Mouse (Mus musculus): ENCODE data around the gene Marc1. TPM values are rescaled to one million over a fixed set of nuclear protein-coding genes. Genes with fewer than 3 reads are reported as not detected.

Gene Marc1
- total RNA-seq (2021), result not detected
- long read RNA-seq, experiment 1, result 0 reads
- long read RNA-seq, experiment 2, result 0 reads

DNA sequence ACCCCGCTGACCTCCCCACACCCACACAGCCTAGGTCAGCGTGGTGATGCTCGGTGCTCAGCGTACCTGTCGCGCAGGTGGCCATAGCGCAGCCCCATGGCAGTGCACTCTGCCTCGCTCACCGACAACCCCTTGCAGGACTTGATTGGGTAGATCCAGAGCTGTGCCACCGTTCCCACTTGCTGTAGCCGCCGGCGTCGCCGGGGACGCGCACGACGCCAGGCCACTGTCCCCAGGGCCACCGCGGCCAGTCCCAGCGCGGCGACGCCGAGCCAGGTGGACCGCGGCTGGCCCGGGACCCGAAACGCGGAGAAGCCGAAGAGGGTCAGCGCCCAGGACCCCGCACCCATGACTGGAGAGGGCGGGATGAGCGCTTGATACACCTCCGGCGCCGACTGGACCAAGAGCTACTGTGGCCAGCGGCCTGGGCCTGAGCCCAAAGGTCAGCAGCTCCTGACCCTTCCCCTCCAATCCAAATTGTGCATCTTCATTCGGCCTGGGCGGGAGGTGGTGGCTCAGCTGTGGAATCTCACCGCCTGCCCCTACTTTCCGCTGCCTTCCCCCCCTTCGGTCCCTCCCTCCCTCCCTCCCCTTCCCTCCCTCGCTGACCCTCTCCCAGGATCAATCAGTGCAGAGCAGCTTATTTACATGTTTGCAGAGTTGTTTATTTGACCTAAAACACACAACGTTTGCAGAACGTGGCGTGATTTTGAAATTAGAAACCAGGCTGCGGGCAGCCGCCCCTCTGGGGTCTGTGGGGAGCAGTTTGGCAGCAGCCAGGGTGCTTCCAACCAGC, at the start of gene Marc1:
Gene Marc1, minus strand, starts transcription at position 534 of the 796 bp plus-strand sequence.
- intact Hi-C loops (cut with DNase I), result no loop called here
- peak in 1 of 2 experiments; percentile 25 for DNase-seq

GRCm38 (mm10) chr1:184860276-184860675, 49.2 kb upstream of the Marc1 start:
- intact Hi-C loops (cut with DNase I), result no loop called here
- peak; percentile 19 to 20 for DNase-seq

DNA sequence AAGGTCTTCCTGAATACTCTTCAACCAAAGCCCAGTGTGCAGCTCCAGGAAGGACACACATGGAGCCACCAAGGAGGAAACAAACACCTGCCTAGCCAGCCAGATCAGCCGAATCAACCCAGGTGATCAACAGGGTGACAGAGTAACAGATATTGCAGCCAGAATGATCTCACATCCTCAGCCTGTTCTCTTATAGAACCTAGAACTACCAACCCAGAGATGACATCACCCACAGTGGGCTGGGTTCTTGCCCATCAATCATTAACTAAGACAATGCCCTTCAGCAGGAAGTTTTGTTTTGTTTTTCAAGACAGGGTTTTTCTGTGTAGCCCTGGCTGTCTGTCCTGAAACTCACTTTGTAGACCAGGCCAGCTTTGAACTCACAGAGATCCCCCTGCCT, 47.1 kb upstream of the Marc1 start:
- intact Hi-C loops (cut with DNase I), result no loop called here
- DNase-seq, result no peak

DNA sequence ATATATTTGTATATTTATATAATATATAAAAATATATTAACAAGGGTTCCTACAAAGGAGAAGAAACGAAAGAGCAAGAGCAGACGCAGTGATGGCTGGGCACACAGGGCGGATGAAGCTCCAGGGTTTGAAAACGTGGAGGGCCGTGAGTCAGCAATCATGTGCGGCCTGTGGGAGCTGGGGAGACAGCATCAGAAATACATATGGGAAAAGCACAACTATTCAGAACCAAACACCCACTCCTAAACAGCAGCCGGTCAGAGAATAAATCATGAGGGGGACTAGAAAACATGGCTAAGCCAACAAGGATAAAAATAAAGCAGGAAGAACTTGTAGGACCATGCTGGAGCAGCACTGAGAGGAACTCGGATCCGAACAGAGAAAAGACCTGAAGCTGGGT, 46.1 kb upstream of the Marc1 start:
- intact Hi-C loops (cut with DNase I), result no loop called here
- no peak for DNase-seq

- DNase-seq, result peak in 1 of 2 experiments; percentile 18
- intact Hi-C loops (cut with DNase I), result loop anchor here (1.0 kb wide), 1 partner anchor 29 kb away; the partner anchor contains the start of gene C130074G19Rik
These were observed 42.8 kb upstream of the Marc1 start for GRCm38 (mm10) chr1:184853922-184854321.

DNA sequence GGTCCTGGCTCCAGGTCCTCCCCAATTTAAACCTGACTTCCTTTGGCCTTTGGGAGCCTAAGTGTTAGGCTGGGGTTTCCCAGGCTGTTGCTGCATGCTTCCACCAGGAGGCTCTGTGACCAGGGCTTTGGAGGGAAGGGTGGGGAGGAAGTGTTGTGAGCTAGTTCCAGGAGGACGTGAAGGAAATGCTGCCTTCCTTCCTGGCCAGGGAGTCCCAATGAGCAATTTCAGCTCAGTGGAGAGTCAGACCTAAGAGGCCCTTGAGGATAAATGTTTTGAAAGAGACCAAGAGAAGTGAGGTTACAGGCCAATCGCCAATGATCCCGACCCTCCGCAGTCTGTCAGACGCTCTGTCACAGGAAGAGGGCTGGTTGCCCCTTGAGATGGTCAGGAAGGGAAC, 42.2 kb upstream of the Marc1 start:
- peak; percentile 79 to 86 for DNase-seq
- intact Hi-C loops (cut with DNase I), result loop anchor here (1.0 kb wide), 1 partner anchor 30 kb away; the partner anchor contains the start of gene C130074G19Rik

GRCm38 (mm10) chr1:184851741-184852618, 40.9 kb upstream of the Marc1 start:
- DNase-seq, result peak; percentile 75 to 84

GRCm38 (mm10) chr1:184851166-184851565, 40.1 kb upstream of the Marc1 start:
- DNase-seq, result no peak
- intact Hi-C loops (cut with DNase I), result no loop called here

More at GRCm38 (mm10) chr1:184851741-184852618, 40.9 kb upstream of the Marc1 start:
- intact Hi-C loops (cut with DNase I), result no loop called here

GRCm38 (mm10) chr1:184846973-184847372, 35.9 kb upstream of the Marc1 start:
- intact Hi-C loops (cut with DNase I), result loop anchor here (5.0 kb wide), 1 partner anchor 350 kb away; no protein-coding TSS in a partner anchor
- no peak for DNase-seq

- DNase-seq, result no peak
- intact Hi-C loops (cut with DNase I), result loop anchor here (5.0 kb wide), 1 partner anchor 351 kb away; no protein-coding TSS in a partner anchor
These were observed 35.1 kb upstream of the Marc1 start, which contains the start of gene Marc2 for GRCm38 (mm10) chr1:184846092-184846750. Gene Marc2 (minus strand): TSS chr1:184846451.

DNA sequence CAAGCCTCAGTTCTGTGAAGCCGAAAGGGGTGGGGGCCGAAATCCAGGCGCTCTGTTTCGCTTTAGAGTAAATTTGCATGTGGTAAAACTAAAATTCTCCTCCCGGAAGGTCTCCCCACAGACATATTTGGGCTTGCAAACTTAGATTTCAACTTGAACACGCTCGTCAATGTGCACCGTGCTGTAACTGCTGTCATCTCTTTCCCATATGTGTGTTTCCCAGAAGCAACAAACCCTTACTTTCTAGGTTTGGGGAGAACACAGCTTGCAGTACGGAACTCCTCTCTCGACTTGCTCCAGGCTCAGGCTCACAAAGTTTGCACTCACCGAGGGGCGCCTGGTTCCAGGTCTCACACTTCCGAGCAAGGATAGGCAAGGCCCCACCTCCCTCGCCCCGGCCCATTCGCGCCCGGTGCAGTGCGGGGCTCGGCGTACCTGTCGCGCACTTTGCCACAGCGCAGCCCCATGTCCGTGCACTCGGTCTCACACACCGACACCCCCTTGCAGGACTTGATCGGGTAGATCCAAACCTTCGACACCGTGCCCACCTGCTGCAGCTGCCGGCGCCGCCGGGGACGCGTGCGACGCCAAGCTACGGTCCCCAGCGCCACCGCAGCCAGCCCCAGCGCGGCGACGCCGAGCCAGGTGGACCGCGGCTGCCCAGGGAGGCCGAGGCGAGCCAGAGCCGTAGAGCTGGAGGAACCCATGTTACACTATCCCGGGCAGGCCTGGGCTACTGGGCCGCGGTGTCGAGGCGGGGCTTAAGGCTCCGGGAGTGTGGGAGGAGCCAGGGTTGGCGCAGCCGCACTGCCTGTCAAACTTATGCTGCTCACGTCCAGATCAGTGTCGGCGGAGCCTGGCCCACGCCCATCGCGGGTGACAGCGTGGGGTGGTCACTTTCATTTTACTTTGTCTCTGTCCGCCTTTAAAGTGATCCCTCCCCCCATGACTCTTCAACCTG, 34.3 kb upstream of the Marc1 start:
- DNase-seq, result peak; percentile 93 to 94
- intact Hi-C loops (cut with DNase I), result loop anchor here (2.0 to 5.0 kb wide), 2 partner anchors 21 to 352 kb away; no protein-coding TSS in a partner anchor

GRCm38 (mm10) chr1:184844326-184845066, 33.4 kb upstream of the Marc1 start:
- peak in 1 of 2 experiments; percentile 44 for DNase-seq
- intact Hi-C loops (cut with DNase I), result loop anchor here (2.0 to 5.0 kb wide), 2 partner anchors 20 to 353 kb away; no protein-coding TSS in a partner anchor

- no peak for DNase-seq
These were observed 26.5 kb upstream of the Marc1 start for GRCm38 (mm10) chr1:184837649-184838048.

GRCm38 (mm10) chr1:184836350-184836749, 25.2 kb upstream of the Marc1 start:
- intact Hi-C loops (cut with DNase I), result no loop called here
- DNase-seq, result no peak

More at GRCm38 (mm10) chr1:184837649-184838048, 26.5 kb upstream of the Marc1 start:
- intact Hi-C loops (cut with DNase I), result no loop called here

GRCm38 (mm10) chr1:184833499-184833898, 22.4 kb upstream of the Marc1 start:
- intact Hi-C loops (cut with DNase I), result no loop called here
- no peak for DNase-seq

DNA sequence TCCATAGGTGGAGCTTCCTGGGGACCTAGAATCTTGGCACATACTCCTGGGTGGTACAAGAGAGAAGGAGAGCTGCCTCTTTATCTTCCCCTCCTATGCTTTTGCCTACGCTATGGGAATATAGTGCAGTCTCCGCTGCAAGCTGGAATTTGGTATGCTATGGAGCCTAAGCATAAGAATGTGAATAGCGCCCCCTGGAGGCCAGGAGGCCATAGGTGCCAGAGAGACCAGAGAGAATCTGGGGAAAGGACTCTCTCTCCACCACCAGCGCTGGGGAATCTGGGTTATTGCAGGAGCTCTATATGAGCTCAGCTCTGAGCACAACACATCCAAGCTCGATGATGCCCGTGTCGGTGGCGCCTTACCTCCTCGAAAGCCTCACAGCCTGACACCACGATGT, 21.1 kb upstream of the Marc1 start:
- intact Hi-C loops (cut with DNase I), result no loop called here
- DNase-seq, result no peak

GRCm38 (mm10) chr1:184829897-184830296, 18.8 kb upstream of the Marc1 start:
- intact Hi-C loops (cut with DNase I), result no loop called here

DNA sequence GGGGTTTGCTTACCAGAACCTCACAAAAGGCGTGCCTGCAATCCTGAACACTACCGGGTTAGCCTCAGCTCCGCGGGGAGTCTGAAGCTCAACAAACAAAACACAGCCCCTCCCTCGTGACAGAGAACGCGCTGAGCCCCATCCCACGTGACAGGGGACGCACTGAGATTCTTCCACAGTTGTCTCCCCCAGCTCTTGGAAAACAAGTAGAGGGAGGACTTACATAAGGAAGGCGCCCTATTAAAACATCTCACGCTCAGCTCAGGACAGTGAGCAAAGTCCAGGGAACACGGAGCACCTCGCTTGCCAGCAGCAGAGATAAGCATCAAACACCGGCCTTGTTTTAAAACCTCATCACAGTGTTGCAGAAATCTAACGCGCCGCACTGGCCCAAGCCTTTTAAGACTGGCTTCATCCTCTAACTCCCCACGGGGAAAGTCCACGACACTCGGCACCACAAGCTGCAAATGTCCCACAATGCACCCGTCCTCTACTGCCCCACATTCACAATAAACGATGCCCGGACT, 16.1 kb upstream of the Marc1 start:
- intact Hi-C loops (cut with DNase I), result no loop called here
- DNase-seq, result no peak

More at GRCm38 (mm10) chr1:184829897-184830296, 18.8 kb upstream of the Marc1 start:
- no peak for DNase-seq

Data from heart, postnatal 14 days (tissue).